Mouse (Mus musculus) left cerebral cortex, adult 2 months (tissue): ENCODE data around the gene Catsperz. TPM values are rescaled to one million over a fixed set of nuclear protein-coding genes. Genes with fewer than 3 reads are reported as not detected.

Source experiments
- DNase-seq, 2 experiments: peaks; one replicate each; pipeline ENCODE4 v3.0.0; 2021 to 2022; ENCODE audit warnings: low spot score in 2 of 2, mixed read lengths in 1 of 2; ENCODE audit errors: extremely low spot score in 1 of 2
- H3K27ac ChIP-seq: fragments of 200-600 bp; 2 replicates; pipeline ENCODE4 v1.8.1; 2022
- H3K4me3 ChIP-seq: fragments of 200-600 bp; 2 replicates; pipeline ENCODE4 v1.8.1; 2022
- CTCF ChIP-seq: fragments of 200-600 bp; IDR thresholded peaks from 2 replicates; pipeline ENCODE4 v1.8.1; 2022; ENCODE audit warnings: antibody characterized with exemption, mild to moderate bottlenecking, moderate library complexity
- intact Hi-C: fragments of 180-260 bp; cut with DNase I; formaldehyde crosslinking; loops from one replicate; pipeline ENCODE4 v1.15.1; 2025
- total RNA-seq, 2 experiments: library from RNA; stranded (reverse); gene quantifications; 2 replicates each; pipeline ENCODE4 v1.2.3; 2021

The Catsperz gene
- total RNA-seq, 2 experiments from 2014 or later = 23.1 TPM

- Histone ChIP-seq H3K27ac (peak overlapping the region; percentile 89), H3K4me3 (peak overlapping the region; percentile 82)
- TF ChIP-seq CTCF = no peak
- intact Hi-C loops = loop anchor here (1.0 to 5.0 kb wide), 2 partner anchors 9 to 116 kb away; partner anchors contain the start of gene Stip1
- DNase-seq = peak in 1 of 2 experiments; percentile 50
These were observed 4.2 kb downstream of the Catsperz start for GRCm38 (mm10) chr19:6920741-6921636.

GRCm38 (mm10) chr19:6919876-6920740 lies 5.1 kb downstream of the Catsperz start:
- H3K27ac ChIP-seq = no peak overlapping the region
- intact Hi-C loops = loop anchor here (1.0 to 5.0 kb wide), 2 partner anchors 8 to 117 kb away; partner anchors contain the start of gene Stip1
- no peak for TF ChIP-seq CTCF
- DNase-seq = peak in 1 of 2 experiments; percentile 32
- H3K4me3 ChIP-seq = peak overlapping the region; percentile 82

- no peak for DNase-seq
- no peak overlapping the region; the same call in 1 of the 2 replicates for H3K4me3 ChIP-seq
- intact Hi-C loops = no loop called here
- no peak for TF ChIP-seq CTCF
- H3K27ac ChIP-seq = no peak overlapping the region
These were observed 5.7 kb downstream of the Catsperz start for GRCm38 (mm10) chr19:6919431-6919830.

- no peak for DNase-seq
- Histone ChIP-seq H3K27ac (no peak overlapping the region), H3K4me3 (no peak overlapping the region)
- intact Hi-C loops = no loop called here
- TF ChIP-seq CTCF = no peak
These were observed 6.9 kb downstream of the Catsperz start for GRCm38 (mm10) chr19:6918321-6918720.

- intact Hi-C loops = no loop called here
- Histone ChIP-seq H3K27ac (no peak overlapping the region), H3K4me3 (no peak overlapping the region)
- no peak for TF ChIP-seq CTCF
- peak in 1 of 2 experiments; percentile 7 for DNase-seq
These were observed 8.7 kb downstream of the Catsperz start for GRCm38 (mm10) chr19:6916496-6916895.

GRCm38 (mm10) chr19:6915276-6915675 lies 9.9 kb downstream of the Catsperz start:
- intact Hi-C loops = no loop called here
- TF ChIP-seq CTCF = no peak
- DNase-seq = no peak
- H3K27ac ChIP-seq = no peak overlapping the region
- H3K4me3 ChIP-seq = no peak overlapping the region

- intact Hi-C loops = no loop called here
- Histone ChIP-seq H3K27ac (no peak overlapping the region), H3K4me3 (no peak overlapping the region)
- no peak for DNase-seq
- TF ChIP-seq CTCF = no peak
These were observed 10.6 kb downstream of the Catsperz start for GRCm38 (mm10) chr19:6914540-6914939.

- TF ChIP-seq CTCF = no peak
- peak; percentile 10 to 15 for DNase-seq
- no peak overlapping the region for H3K27ac ChIP-seq
- H3K4me3 ChIP-seq = no peak overlapping the region
- intact Hi-C loops = no loop called here
These were observed 11.2 kb downstream of the Catsperz start for GRCm38 (mm10) chr19:6913991-6914390.

- DNase-seq = no peak
- Histone ChIP-seq H3K27ac (no peak overlapping the region), H3K4me3 (no peak overlapping the region)
- no peak for TF ChIP-seq CTCF
- intact Hi-C loops = no loop called here
These were observed 12.1 kb downstream of the Catsperz start for GRCm38 (mm10) chr19:6913036-6913435.

- peak in 1 of 2 experiments; percentile 12 for DNase-seq
- intact Hi-C loops = loop anchor here (1.0 kb wide), 1 partner anchor 8 kb away; no protein-coding TSS in a partner anchor
- H3K4me3 ChIP-seq = no peak overlapping the region
- H3K27ac ChIP-seq = no peak overlapping the region
- TF ChIP-seq CTCF = no peak
These were observed 12.8 kb downstream of the Catsperz start for GRCm38 (mm10) chr19:6912205-6912970.
